Mouse (Mus musculus): ENCODE measurements around the gene Mrps11. TPM values are rescaled to one million over a fixed set of nuclear protein-coding genes. Genes with fewer than 3 reads are reported as not detected.

The Mrps11 gene
- polyA plus RNA-seq (2021; fragmentation: Nextera tagmentation), result 82.9 and 91.3 TPM in 2 replicates
- long read RNA-seq, experiment 1, transcript Mrps11-205 (6 exons, 825 nt), result minor isoform, 7 of 80 reads
- long read RNA-seq, experiment 1, transcript Mrps11-201 (6 exons, 1,056 nt), result major isoform, 66 of 80 reads
- long read RNA-seq, experiment 1, partial matches to known transcripts, result 5 of 80 reads
- long read RNA-seq, experiment 1, other reads (novel, unspliced or antisense), result 2 of 80 reads
- long read RNA-seq, experiment 2, transcript Mrps11-201 (6 exons, 1,056 nt), result major isoform, 17 of 23 reads
- long read RNA-seq, experiment 2, partial matches to known transcripts, result 0 of 23 reads
- long read RNA-seq, experiment 2, other reads (novel, unspliced or antisense), result 4 of 23 reads

GRCm38 (mm10) chr7:78782639-78783581 is at the start of gene Mrps11, which contains the start of gene Mrpl46:
Gene Mrps11, plus strand, starts transcription at chr7:78783119.
Gene Mrpl46, minus strand, starts transcription at chr7:78783531.

GRCm38 (mm10) chr7:78737614-78738210 is 45.2 kb upstream of the Mrps11 start, which contains the start of gene Ntrk3:
Gene Ntrk3, minus strand, starts transcription at chr7:78738012.

Other genes with a start within 250 kb of the Mrps11 start
- 35.6 and 36.8 TPM in 2 replicates for gene Ntrk3, start 45.1 kb upstream of the Mrps11 start, polyA plus RNA-seq (2021; fragmentation: Nextera tagmentation)
- gene Mrpl46, start 412 bp downstream of the Mrps11 start, polyA plus RNA-seq (2021; fragmentation: Nextera tagmentation), result 71.8 and 72.6 TPM in 2 replicates
- 1.8 and 2.1 TPM in 2 replicates for gene Det1, start 64.1 kb downstream of the Mrps11 start, polyA plus RNA-seq (2021; fragmentation: Nextera tagmentation)
- gene Aen, start 112.7 kb downstream of the Mrps11 start, polyA plus RNA-seq (2021; fragmentation: Nextera tagmentation), result 21.5 and 25.5 TPM in 2 replicates
- gene Isg20, start 130.3 kb downstream of the Mrps11 start, polyA plus RNA-seq (2021; fragmentation: Nextera tagmentation), result 0.82 and 1.3 TPM in 2 replicates

All from layer of hippocampus, adult 6 months (tissue).